Mouse (Mus musculus) CD8-positive naive resting alpha-beta T cell, adult 2 months (primary cell): ENCODE measurements around the gene Chst11.

ENCODE experiments used
- DNase-seq, 2 experiments: peaks; one replicate each; pipeline ENCODE4 v3.0.0; 2022; ENCODE audit warnings: low read depth in 2 of 2, low spot score in 2 of 2

The Chst11 gene

GRCm38 (mm10) chr10:82984950-82985699, at the start of gene Chst11:
Gene Chst11 (plus strand): TSS chr10:82985498.
- DNase-seq, result peak; percentile 12 to 23

GRCm38 (mm10) chr10:82935774-82936173, 49.5 kb upstream of the Chst11 start:
- no peak for DNase-seq

- DNase-seq, result no peak
Observed at GRCm38 (mm10) chr10:82953415-82953814, 31.9 kb upstream of the Chst11 start.

GRCm38 (mm10) chr10:82955117-82955516, 30.2 kb upstream of the Chst11 start:
- no peak for DNase-seq

GRCm38 (mm10) chr10:82958218-82958761, 27.0 kb upstream of the Chst11 start:
- DNase-seq, result no peak

- DNase-seq, result no peak
Observed at GRCm38 (mm10) chr10:82959316-82959715, 26.0 kb upstream of the Chst11 start.

GRCm38 (mm10) chr10:82961302-82961701, 24.0 kb upstream of the Chst11 start:
- DNase-seq, result no peak

- no peak for DNase-seq
Observed at GRCm38 (mm10) chr10:82962018-82962417, 23.3 kb upstream of the Chst11 start.

- no peak for DNase-seq
Observed at GRCm38 (mm10) chr10:82962472-82963020, 22.8 kb upstream of the Chst11 start.

- DNase-seq, result no peak
Observed at GRCm38 (mm10) chr10:82964491-82964890, 20.8 kb upstream of the Chst11 start.

- DNase-seq, result no peak
Observed at GRCm38 (mm10) chr10:82966672-82967071, 18.6 kb upstream of the Chst11 start.

- no peak for DNase-seq
Observed at GRCm38 (mm10) chr10:82969612-82970011, 15.7 kb upstream of the Chst11 start.

GRCm38 (mm10) chr10:82971549-82971948, 13.7 kb upstream of the Chst11 start:
- DNase-seq, result no peak

- DNase-seq, result no peak
Observed at GRCm38 (mm10) chr10:82974201-82974600, 11.1 kb upstream of the Chst11 start.

GRCm38 (mm10) chr10:82974627-82975177, 10.6 kb upstream of the Chst11 start:
- no peak for DNase-seq

- DNase-seq, result no peak
Observed at GRCm38 (mm10) chr10:82975806-82976205, 9.5 kb upstream of the Chst11 start.

GRCm38 (mm10) chr10:82982286-82982685, 3.0 kb upstream of the Chst11 start:
- no peak for DNase-seq

GRCm38 (mm10) chr10:82985700-82986131, 418 bp downstream of the Chst11 start:
- DNase-seq, result peak in 1 of 2 experiments; percentile 10

GRCm38 (mm10) chr10:82986251-82986992, 1.1 kb downstream of the Chst11 start:
- no peak for DNase-seq

GRCm38 (mm10) chr10:82986993-82987349, 1.7 kb downstream of the Chst11 start:
- DNase-seq, result no peak

- no peak for DNase-seq
Observed at GRCm38 (mm10) chr10:82987394-82987793, 2.1 kb downstream of the Chst11 start.
